Mouse (Mus musculus) hematopoietic stem cell, adult 5-6 weeks (primary cell): ENCODE measurements at regions not wholly inside any gene's neighbourhood (a gene's known extent, or its start where the extent isn't known, plus 50 kb on each side); places are given as distances from the start of the nearest gene placed in this dataset.

Experiments
- ATAC-seq, 2 experiments: fragments of 125-278 bp in 1 of 2; replicated peaks in 1 of 2; 2 replicates each; pipeline ENCODE4 v1.8.0; 2016 to 2017; ENCODE audit warnings: inconsistent platforms in 2 of 2, mild to moderate bottlenecking in 2 of 2, moderate number of reproducible peaks in 2 of 2, low read depth in 1 of 2, moderate TSS enrichment in 1 of 2; ENCODE audit not compliant: low FRiP score in 2 of 2, poor library complexity in 2 of 2, severe bottlenecking in 2 of 2, insufficient read depth in 1 of 2, low TSS enrichment in 1 of 2

DNA sequence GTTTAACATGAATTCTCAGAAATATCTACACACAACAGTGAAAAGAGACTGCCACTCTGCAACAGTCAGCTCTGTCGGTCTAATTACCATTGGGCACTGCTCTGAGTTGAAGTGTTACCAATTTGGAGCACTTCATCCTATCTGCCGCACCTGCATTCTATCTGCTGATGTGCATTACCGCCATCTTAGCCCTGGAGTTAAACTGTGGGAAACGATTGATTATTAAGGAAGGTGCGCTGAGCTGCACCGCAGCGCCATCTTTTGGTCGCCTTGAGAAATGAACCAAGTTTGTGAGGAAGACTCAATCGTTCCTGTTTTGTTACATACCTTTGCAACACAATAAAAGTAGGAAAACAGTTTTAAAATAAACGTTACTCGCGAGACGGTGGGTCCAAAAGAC lies 110.5 kb downstream of the Rergl start:
- ATAC-seq: no peak

- no peak for ATAC-seq
Observed at GRCm38 (mm10) chr6:139350939-139351338, 150.8 kb downstream of the Rergl start.

- ATAC-seq: no peak
Observed at GRCm38 (mm10) chr6:139325226-139325625, 176.6 kb downstream of the Rergl start.

DNA sequence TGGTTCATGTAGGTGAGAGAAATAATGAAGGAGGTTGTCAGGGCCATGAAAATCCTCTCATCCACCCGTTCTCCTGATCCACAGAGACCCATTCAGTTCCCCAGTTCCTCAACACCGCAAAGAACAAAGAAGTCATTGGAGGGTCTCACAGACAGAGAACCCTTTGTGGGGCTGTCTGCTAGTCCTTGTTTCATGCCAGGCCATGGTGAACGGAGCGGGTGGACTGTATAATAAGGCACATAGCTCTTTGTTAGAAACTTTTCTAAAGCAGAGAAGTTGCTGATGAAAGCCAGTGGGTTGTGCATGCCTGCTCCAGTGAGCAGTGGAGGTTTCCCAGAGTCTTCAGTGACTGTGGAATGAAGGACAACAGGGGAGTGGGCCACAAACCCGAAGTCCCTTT lies 194.1 kb downstream of the Rergl start:
- no peak for ATAC-seq

GRCm38 (mm10) chr6:139304306-139304705 lies 197.5 kb downstream of the Rergl start:
- no peak for ATAC-seq

DNA sequence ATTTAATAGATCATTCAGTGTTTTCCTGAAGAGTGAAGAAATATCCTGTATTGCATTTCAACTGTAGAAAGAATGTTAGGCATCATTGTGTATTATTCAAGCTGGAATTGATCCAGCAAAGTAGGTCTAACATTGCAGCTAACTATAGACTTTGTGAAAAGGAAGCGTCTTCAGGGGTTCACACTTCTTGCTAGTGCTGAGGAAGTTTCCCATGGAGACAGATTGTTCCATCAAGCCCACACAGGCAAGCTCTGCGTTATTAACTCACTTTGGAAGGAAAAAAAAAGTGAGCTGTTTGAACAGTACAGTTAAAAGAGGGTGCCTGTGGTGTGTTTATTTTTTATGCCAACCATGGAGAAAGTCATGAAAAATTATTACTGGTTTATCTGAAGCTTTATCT lies 206.1 kb downstream of the Rergl start:
- no peak for ATAC-seq

GRCm38 (mm10) chr6:139279093-139279492 lies 222.7 kb downstream of the Rergl start:
- no peak for ATAC-seq

GRCm38 (mm10) chr6:139275512-139275911 lies 226.3 kb downstream of the Rergl start:
- ATAC-seq: no peak

- no peak for ATAC-seq
Observed at GRCm38 (mm10) chr6:139253704-139254103, 248.1 kb downstream of the Rergl start.

- peak; percentile 86 to 90 for ATAC-seq
Observed at GRCm38 (mm10) chr6:139248920-139249547, 252.7 kb downstream of the Rergl start.

- no peak for ATAC-seq
Observed at GRCm38 (mm10) chr6:139226127-139226526, 275.6 kb downstream of the Rergl start.

DNA sequence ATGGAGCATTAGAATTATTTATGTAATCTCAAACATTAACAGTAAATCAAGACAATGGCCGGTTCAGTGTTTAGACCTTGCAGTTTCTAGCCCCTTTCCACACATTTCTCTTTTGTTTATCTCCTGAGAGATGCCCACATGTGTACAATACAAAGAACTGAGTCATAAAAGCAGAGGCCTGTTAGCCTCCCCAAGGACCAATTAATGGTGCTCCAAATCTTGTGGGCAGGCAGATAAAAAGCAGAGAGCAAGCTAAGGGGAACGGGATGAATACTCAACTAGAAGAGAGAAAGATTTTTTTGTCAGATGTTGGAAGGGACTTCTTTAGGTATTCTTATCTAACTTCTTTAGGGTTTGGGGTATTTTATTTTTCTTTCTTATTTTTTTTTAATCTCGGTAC lies 287.3 kb downstream of the Rergl start:
- ATAC-seq: no peak

DNA sequence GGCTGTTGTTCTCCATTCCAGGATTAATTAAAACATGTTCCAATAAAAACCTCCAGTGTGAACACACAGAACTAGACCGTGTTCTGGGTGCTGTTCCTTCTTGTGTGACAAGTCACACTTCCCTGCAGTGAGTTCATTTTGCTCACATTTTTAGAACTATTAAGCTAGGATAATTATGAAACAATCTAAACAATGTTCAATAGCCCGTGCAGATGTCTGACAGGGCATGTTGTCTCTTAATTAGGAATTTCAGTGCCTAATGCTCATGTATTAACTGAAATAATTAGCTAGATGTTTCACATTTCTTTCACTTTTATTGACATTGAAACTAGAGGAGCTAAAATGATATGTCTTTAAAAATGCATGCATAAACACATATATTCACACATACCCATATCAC lies 291.5 kb downstream of the Rergl start:
- no peak for ATAC-seq

DNA sequence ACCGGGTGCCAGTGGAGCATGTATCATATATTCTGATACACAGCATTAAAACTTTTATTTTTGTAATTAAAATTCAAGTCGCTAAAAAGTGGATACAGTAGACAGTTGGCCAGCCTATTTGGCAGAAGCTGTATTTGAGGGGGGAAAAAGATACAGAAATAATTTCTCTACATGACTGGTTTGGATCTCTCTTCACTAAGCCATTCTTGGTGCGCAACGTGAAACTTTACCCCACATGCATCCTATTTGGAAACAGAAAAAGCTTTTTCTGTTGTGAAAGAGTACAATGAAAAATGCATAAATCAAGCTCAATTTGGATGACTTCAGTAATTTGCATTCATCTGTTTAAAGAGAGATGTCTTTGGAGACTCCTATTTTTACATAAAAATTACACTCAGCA lies 303.2 kb downstream of the Rergl start:
- no peak for ATAC-seq

DNA sequence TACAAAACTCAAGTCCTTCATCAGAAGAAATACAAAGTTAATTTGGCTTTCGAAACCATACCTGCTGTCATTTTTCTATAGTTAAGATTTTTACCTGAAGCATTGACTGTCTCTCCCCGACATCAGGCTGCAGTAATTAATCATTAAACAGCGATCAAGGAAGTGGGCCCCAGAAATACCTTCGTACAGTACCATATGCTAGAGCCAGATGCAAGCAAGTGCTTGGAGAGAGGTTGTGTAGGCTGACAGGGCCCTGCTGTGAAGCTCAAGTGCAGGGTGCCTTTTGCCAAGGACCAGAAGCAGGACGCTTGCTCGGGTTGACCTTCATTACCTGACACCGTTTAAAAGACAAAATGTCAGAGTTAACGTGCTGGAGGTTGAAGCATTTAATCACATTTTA lies 315.3 kb downstream of the Rergl start:
- no peak for ATAC-seq

- no peak for ATAC-seq
Observed at GRCm38 (mm10) chr6:139160352-139160751, 341.4 kb downstream of the Rergl start.

- no peak for ATAC-seq
Observed at GRCm38 (mm10) chr6:139159741-139160140, 342.0 kb downstream of the Rergl start.

DNA sequence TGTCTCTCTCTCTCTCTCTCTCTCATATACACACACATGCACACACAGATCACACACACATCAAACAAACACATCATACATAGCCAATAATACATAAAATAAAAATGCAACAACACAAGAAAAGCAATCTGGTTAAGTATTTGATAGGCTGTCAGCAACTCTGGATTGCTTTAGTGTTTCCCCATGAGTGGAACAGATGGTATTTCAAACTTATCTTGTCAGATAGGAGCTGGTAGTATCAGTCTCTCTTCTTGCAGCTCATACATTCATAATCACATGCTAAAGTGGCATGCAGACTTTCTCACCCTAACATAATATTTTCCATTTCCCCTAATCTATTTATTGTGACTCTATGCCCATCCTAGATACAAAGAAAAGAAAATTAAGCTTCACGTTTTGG lies 347.0 kb downstream of the Rergl start:
- no peak for ATAC-seq

DNA sequence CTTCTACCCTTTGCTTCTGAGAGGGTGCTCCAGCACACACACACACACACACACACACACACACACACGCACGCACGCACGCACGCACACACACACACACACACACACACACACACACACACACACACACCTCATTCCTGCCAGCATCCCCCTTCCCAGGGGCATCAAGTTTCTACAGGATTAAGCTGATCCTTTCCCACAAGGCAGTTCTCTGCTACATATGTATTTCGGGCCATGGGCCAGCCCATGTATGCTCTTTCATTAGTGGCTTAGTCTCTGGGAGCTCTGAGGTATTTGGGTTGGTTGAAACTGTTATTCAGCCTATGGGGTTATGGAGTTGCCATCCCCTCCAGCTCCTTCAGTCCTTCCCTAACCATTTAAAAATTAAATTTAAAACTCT lies 366.1 kb downstream of the Rergl start:
- ATAC-seq: no peak
